Mouse (Mus musculus): ENCODE measurements around the gene Taf1d. TPM values are rescaled to one million over a fixed set of nuclear protein-coding genes. Genes with fewer than 3 reads are reported as not detected.

The Taf1d gene
- 169 TPM for polyA plus RNA-seq (2014; fragmentation: Illumina TruSeq; extraction: RNeasy Lipid Tissue Mini Kit (QIAGEN cat#74804))

GRCm38 (mm10) chr9:15305503-15306397 is at the start of gene Taf1d:
Taf1d (plus strand) TSS chr9:15306214.

GRCm38 (mm10) chr9:15279649-15280490 is 26.1 kb upstream of the Taf1d start, which contains the start of gene Med17:
Med17 (minus strand) TSS chr9:15279931.

GRCm38 (mm10) chr9:15306398-15307119 is 545 bp downstream of the Taf1d start, which contains the start of gene 4931406C07Rik:
4931406C07Rik (minus strand) TSS chr9:15306448.

GRCm38 (mm10) chr9:15357484-15358275 is 51.7 kb downstream of the Taf1d start, which contains the start of gene Cep295:
Cep295 (minus strand) TSS chr9:15357788.

Other genes with a start within 250 kb of the Taf1d start
- 0.71 TPM for gene Hephl1, start 194.1 kb upstream of the Taf1d start, polyA plus RNA-seq (2014; fragmentation: Illumina TruSeq; extraction: RNeasy Lipid Tissue Mini Kit (QIAGEN cat#74804))
- 0.68 TPM for gene Vstm5, start 67.2 kb upstream of the Taf1d start, polyA plus RNA-seq (2014; fragmentation: Illumina TruSeq; extraction: RNeasy Lipid Tissue Mini Kit (QIAGEN cat#74804))
- 80.6 TPM for gene Med17, start 26.3 kb upstream of the Taf1d start, polyA plus RNA-seq (2014; fragmentation: Illumina TruSeq; extraction: RNeasy Lipid Tissue Mini Kit (QIAGEN cat#74804))
- gene 4931406C07Rik, start 234 bp downstream of the Taf1d start, polyA plus RNA-seq (2014; fragmentation: Illumina TruSeq; extraction: RNeasy Lipid Tissue Mini Kit (QIAGEN cat#74804)) = 92.2 TPM
- 35.7 TPM for gene Cep295, start 51.6 kb downstream of the Taf1d start, polyA plus RNA-seq (2014; fragmentation: Illumina TruSeq; extraction: RNeasy Lipid Tissue Mini Kit (QIAGEN cat#74804))
- gene Smco4, start 187.2 kb downstream of the Taf1d start, polyA plus RNA-seq (2014; fragmentation: Illumina TruSeq; extraction: RNeasy Lipid Tissue Mini Kit (QIAGEN cat#74804)) = 6.3 TPM

All from ovary, adult 10 weeks (tissue).